8 mouse cellular contexts compared by ENCODE assay signal in the genomic region with DNA sequence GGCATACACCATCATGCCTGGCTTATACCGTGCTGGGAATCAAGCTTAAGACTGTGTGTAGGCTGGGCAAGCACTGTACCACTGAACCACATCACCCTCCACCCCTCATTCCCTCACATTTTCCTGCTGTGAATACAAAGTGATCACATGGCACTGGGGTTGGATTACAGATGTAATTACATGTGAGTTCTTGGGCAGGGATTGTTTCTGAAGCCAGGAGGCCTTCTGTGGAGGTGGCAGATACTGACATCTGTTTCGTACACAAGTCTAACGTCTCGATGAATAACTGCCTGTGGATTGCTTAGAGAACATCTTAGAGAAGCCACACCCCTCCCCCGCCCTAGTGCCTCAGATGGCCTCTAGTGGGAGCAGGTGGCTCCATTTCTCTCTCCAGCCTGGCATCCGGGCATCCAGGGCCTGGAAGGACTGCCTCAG.
A peak's percentile ranks its signal among the peaks of the same experiment; 100 is the strongest.
DNase-seq lines count a peak whose midpoint lies in the region; ATAC-seq and TF ChIP-seq lines count a peak whose summit lies in the region.

No protein-coding gene starts in this region.

- DNase-seq in adrenal gland, postnatal 36 days: peak; percentile 57 to 74
- peak; percentile 74 to 84 for DNase-seq in kidney, postnatal 4 days
- peak; percentile 43 for DNase-seq in retina, postnatal 7 days (ENCODE audit: low read depth, low spot score)

- H3K79me2 ChIP-seq in C2C12 (ENCODE audit: control insufficient read depth, insufficient read depth): no peaks in the 10 kb centered on the region

- TF ChIP-seq CTCF in intestine, postnatal 0 days (IDR thresholded peaks at IDR 0.05; ENCODE audit: low read depth): peak; percentile 72
- peak; percentile 42 for TF ChIP-seq CTCF in C2C12 (IDR thresholded peaks at IDR 0.05; ENCODE audit: control insufficient read depth, insufficient read depth, insufficient read length)

- H3K27ac ChIP-seq in intestine, postnatal 0 days (ENCODE audit: low read depth, low read length): no peak overlapping the region
- no peak overlapping the region for H3K27ac ChIP-seq in intestine, embryonic 15.5 days

- no peak overlapping the region for H3K4me2 ChIP-seq in intestine, postnatal 0 days (replicated peaks; ENCODE audit: low read depth)
- no peak overlapping the region for H3K4me2 ChIP-seq in intestine, embryonic 15.5 days (replicated peaks)

- no peaks in the 10 kb centered on the region for H3K27me3 ChIP-seq in intestine, postnatal 0 days (replicated peaks; ENCODE audit: control insufficient read depth, insufficient read depth, low read length)
- no peaks in the 10 kb centered on the region for H3K27me3 ChIP-seq in intestine, embryonic 15.5 days (replicated peaks)
- H3K27me3 ChIP-seq in C2C12 (ENCODE audit: control insufficient read depth, insufficient read depth, insufficient read length): no peaks in the 10 kb centered on the region

- H3K79me3 ChIP-seq in C2C12 (ENCODE audit: low read depth): no peaks in the 10 kb centered on the region

- H3K4me1 ChIP-seq in intestine, postnatal 0 days (replicated peaks; ENCODE audit: control insufficient read depth, insufficient read depth, low read length): no peaks in the 10 kb centered on the region
- H3K4me1 ChIP-seq in intestine, embryonic 15.5 days (replicated peaks): peaks cover 6% of the 10 kb centered on the region

- H3K36me3 ChIP-seq in intestine, postnatal 0 days (ENCODE audit: control insufficient read depth, insufficient read depth): peaks cover 4% of the 10 kb centered on the region
- H3K36me3 ChIP-seq in intestine, embryonic 15.5 days: no peaks in the 10 kb centered on the region
- no peaks in the 10 kb centered on the region for H3K36me3 ChIP-seq in C2C12 (ENCODE audit: control insufficient read depth, insufficient read depth)

- no peak overlapping the region for H3ac ChIP-seq in C2C12 (ENCODE audit: control insufficient read depth, insufficient read length, low read depth)

- 43% methylated on average over 6 of the region's 6 CpGs for WGBS in intestine, postnatal 0 days
- 46% methylated on average over 6 of the region's 6 CpGs for WGBS in intestine, embryonic 15.5 days

- ATAC-seq in intestine, postnatal 0 days: no peak
- no peak for ATAC-seq in intestine, embryonic 15.5 days
- peak; percentile 48 for ATAC-seq in frontal cortex, adult (ENCODE audit: low TSS enrichment)
- ATAC-seq in monocyte, adult 5-6 weeks (replicated peaks; ENCODE audit: insufficient number of reproducible peaks, low FRiP score, low TSS enrichment, poor library complexity, severe bottlenecking): no peak

- no peak overlapping the region for H3K9ac ChIP-seq in intestine, postnatal 0 days (ENCODE audit: low read depth, low read length)
- H3K9ac ChIP-seq in intestine, embryonic 15.5 days: no peak overlapping the region

- H3K4me3 ChIP-seq in intestine, postnatal 0 days (ENCODE audit: low read depth, low read length): no peak overlapping the region
- H3K4me3 ChIP-seq in intestine, embryonic 15.5 days (replicated peaks): no peak overlapping the region
- H3K4me3 ChIP-seq in C2C12 (ENCODE audit: insufficient read depth, poor library complexity, severe bottlenecking): no peak overlapping the region

- no peaks in the 10 kb centered on the region for H3K9me3 ChIP-seq in intestine, postnatal 0 days (ENCODE audit: control insufficient read depth)
- no peaks in the 10 kb centered on the region for H3K9me3 ChIP-seq in intestine, embryonic 15.5 days

TF ChIP-seq in C2C12, 6 proteins besides CTCF, POLR2A, EP300 and RAD21:
- peak; percentile 79 for TF ChIP-seq USF1 (IDR thresholded peaks at IDR 0.05; ENCODE audit: low read depth)
- no peak for TF ChIP-seq MYOD1 (IDR thresholded peaks at IDR 0.05; ENCODE audit: control insufficient read depth, insufficient read length, low read depth)
- TF ChIP-seq FOSL1 (IDR thresholded peaks at IDR 0.05; ENCODE audit: insufficient read depth, low read length, poor library complexity, severe bottlenecking): no peak
- TF ChIP-seq MAX (IDR thresholded peaks at IDR 0.05): no peak
- TF ChIP-seq CEBPB (IDR thresholded peaks at IDR 0.05; ENCODE audit: low read depth): no peak
